Mouse (Mus musculus): ENCODE data around the gene Dnah6. TPM values are rescaled to one million over a fixed set of nuclear protein-coding genes. Genes with fewer than 3 reads are reported as not detected.

Dnah6 gene
- not detected in 2 replicates for total RNA-seq (2014; fragmentation: Nextera tagmentation)
- 0.05 and 0.06 TPM in 2 replicates for total RNA-seq (2017)
- polyA plus RNA-seq (2012): 0.01 TPM in 1 of 2 replicates, not detected in the other

- Histone ChIP-seq H3K4me1 (ENCODE audit: insufficient read depth, low read depth, low read length) (peaks cover 6% of the 10 kb centered on the region; the same call in 1 of the 2 replicates), H3K36me3 (replicated peaks) (no peaks in the 10 kb centered on the region), H3K27me3 (ENCODE audit: insufficient read depth, low read length) (no peaks in the 10 kb centered on the region), H3K4me3 (ENCODE audit: low read depth, low read length) (no peak within 1 kb of the TSS), H3K9me3 (replicated peaks) (no peaks in the 10 kb centered on the region)
- no peak for DNase-seq (ENCODE audit: low spot score)
- no peak for ATAC-seq (ENCODE audit: extremely low read depth, insufficient number of reproducible peaks, low FRiP score, poor library complexity, severe bottlenecking)
- no peak for TF ChIP-seq TAL1 (conservative IDR thresholded peaks at IDR 0.05; ENCODE audit: low read depth, low read length)
- no peak for TF ChIP-seq POLR2AphosphoS5 (IDR thresholded peaks at IDR 0.05; ENCODE audit: insufficient replicate concordance, low read depth, low read length)
- TF ChIP-seq GATA2 (IDR thresholded peaks at IDR 0.05; ENCODE audit: borderline replicate concordance, low read depth, low read length): no peak
- no peak for TF ChIP-seq GATA1 (IDR thresholded peaks at IDR 0.05; ENCODE audit: borderline replicate concordance, low read length)
Observed at GRCm38 (mm10) chr6:73221189-73221957, at the start of gene Dnah6. Gene Dnah6, minus strand, starts transcription at chr6:73221651.

- peaks cover 90% of the 10 kb centered on the region for H3K36me3 ChIP-seq (replicated peaks)
- no peak for ATAC-seq (ENCODE audit: extremely low read depth, insufficient number of reproducible peaks, low FRiP score, poor library complexity, severe bottlenecking)
- peaks cover 4% of the 10 kb centered on the region; the same call in 1 of the 2 replicates for H3K4me1 ChIP-seq (ENCODE audit: insufficient read depth, low read depth, low read length)
- H3K4me3 ChIP-seq (ENCODE audit: low read depth, low read length): no peak overlapping the region
- no peaks in the 10 kb centered on the region for H3K27me3 ChIP-seq (ENCODE audit: insufficient read depth, low read length)
- H3K9me3 ChIP-seq (replicated peaks): no peaks in the 10 kb centered on the region
- TF ChIP-seq TAL1 (conservative IDR thresholded peaks at IDR 0.05; ENCODE audit: low read depth, low read length) (no peak), GATA2 (IDR thresholded peaks at IDR 0.05; ENCODE audit: borderline replicate concordance, low read depth, low read length) (no peak), POLR2AphosphoS5 (IDR thresholded peaks at IDR 0.05; ENCODE audit: insufficient replicate concordance, low read depth, low read length) (no peak), GATA1 (IDR thresholded peaks at IDR 0.05; ENCODE audit: borderline replicate concordance, low read length) (no peak), CTCF (IDR thresholded peaks at IDR 0.05; ENCODE audit: low read depth, low read length) (no peak)
- no peak for DNase-seq (ENCODE audit: low spot score)
Observed at GRCm38 (mm10) chr6:73269374-73269773, 47.9 kb upstream of the Dnah6 start.

GRCm38 (mm10) chr6:73267738-73268311 lies 46.4 kb upstream of the Dnah6 start:
- TF ChIP-seq GATA2 (IDR thresholded peaks at IDR 0.05; ENCODE audit: borderline replicate concordance, low read depth, low read length) (no peak), GATA1 (IDR thresholded peaks at IDR 0.05; ENCODE audit: borderline replicate concordance, low read length) (no peak), CTCF (IDR thresholded peaks at IDR 0.05; ENCODE audit: low read depth, low read length) (no peak), POLR2AphosphoS5 (IDR thresholded peaks at IDR 0.05; ENCODE audit: insufficient replicate concordance, low read depth, low read length) (no peak), TAL1 (conservative IDR thresholded peaks at IDR 0.05; ENCODE audit: low read depth, low read length) (no peak)
- Histone ChIP-seq H3K9me3 (replicated peaks) (no peaks in the 10 kb centered on the region), H3K27me3 (ENCODE audit: insufficient read depth, low read length) (no peaks in the 10 kb centered on the region), H3K36me3 (replicated peaks) (peaks cover 93% of the 10 kb centered on the region), H3K4me3 (ENCODE audit: low read depth, low read length) (no peak overlapping the region), H3K4me1 (ENCODE audit: insufficient read depth, low read depth, low read length) (peaks cover 4% of the 10 kb centered on the region; the same call in 1 of the 2 replicates)
- no peak for DNase-seq (ENCODE audit: low spot score)
- no peak; the same call in 1 of the 2 replicates for ATAC-seq (ENCODE audit: extremely low read depth, insufficient number of reproducible peaks, low FRiP score, poor library complexity, severe bottlenecking)

- DNase-seq (ENCODE audit: low spot score) (no peak), ATAC-seq (ENCODE audit: extremely low read depth, insufficient number of reproducible peaks, low FRiP score, poor library complexity, severe bottlenecking) (no peak)
- no peak for TF ChIP-seq CTCF (IDR thresholded peaks at IDR 0.05; ENCODE audit: low read depth, low read length)
- TF ChIP-seq POLR2AphosphoS5 (IDR thresholded peaks at IDR 0.05; ENCODE audit: insufficient replicate concordance, low read depth, low read length): no peak
- no peak for TF ChIP-seq TAL1 (conservative IDR thresholded peaks at IDR 0.05; ENCODE audit: low read depth, low read length)
- TF ChIP-seq GATA2 (IDR thresholded peaks at IDR 0.05; ENCODE audit: borderline replicate concordance, low read depth, low read length): no peak
- no peak for TF ChIP-seq GATA1 (IDR thresholded peaks at IDR 0.05; ENCODE audit: borderline replicate concordance, low read length)
- Histone ChIP-seq H3K27me3 (ENCODE audit: insufficient read depth, low read length) (no peaks in the 10 kb centered on the region), H3K36me3 (replicated peaks) (peaks cover 89% of the 10 kb centered on the region), H3K9me3 (replicated peaks) (no peaks in the 10 kb centered on the region), H3K4me3 (ENCODE audit: low read depth, low read length) (no peak overlapping the region), H3K4me1 (ENCODE audit: insufficient read depth, low read depth, low read length) (peaks cover 4% of the 10 kb centered on the region; the same call in 1 of the 2 replicates)
Observed at GRCm38 (mm10) chr6:73264801-73265200, 43.4 kb upstream of the Dnah6 start.

- Histone ChIP-seq H3K9me3 (replicated peaks) (no peaks in the 10 kb centered on the region), H3K27me3 (ENCODE audit: insufficient read depth, low read length) (no peaks in the 10 kb centered on the region), H3K4me3 (ENCODE audit: low read depth, low read length) (no peak overlapping the region), H3K4me1 (ENCODE audit: insufficient read depth, low read depth, low read length) (no peaks in the 10 kb centered on the region), H3K36me3 (replicated peaks) (peaks cover 85% of the 10 kb centered on the region)
- no peak for ATAC-seq (ENCODE audit: extremely low read depth, insufficient number of reproducible peaks, low FRiP score, poor library complexity, severe bottlenecking)
- no peak for TF ChIP-seq GATA2 (IDR thresholded peaks at IDR 0.05; ENCODE audit: borderline replicate concordance, low read depth, low read length)
- no peak for TF ChIP-seq TAL1 (conservative IDR thresholded peaks at IDR 0.05; ENCODE audit: low read depth, low read length)
- no peak for TF ChIP-seq POLR2AphosphoS5 (IDR thresholded peaks at IDR 0.05; ENCODE audit: insufficient replicate concordance, low read depth, low read length)
- TF ChIP-seq CTCF (IDR thresholded peaks at IDR 0.05; ENCODE audit: low read depth, low read length): no peak
- no peak for TF ChIP-seq GATA1 (IDR thresholded peaks at IDR 0.05; ENCODE audit: borderline replicate concordance, low read length)
- DNase-seq (ENCODE audit: low spot score): no peak
Observed at GRCm38 (mm10) chr6:73260110-73260509, 38.7 kb upstream of the Dnah6 start.

GRCm38 (mm10) chr6:73257068-73257467 lies 35.6 kb upstream of the Dnah6 start:
- Histone ChIP-seq H3K4me3 (ENCODE audit: low read depth, low read length) (no peak overlapping the region), H3K9me3 (replicated peaks) (no peaks in the 10 kb centered on the region), H3K36me3 (replicated peaks) (peaks cover 85% of the 10 kb centered on the region), H3K4me1 (ENCODE audit: insufficient read depth, low read depth, low read length) (peaks cover 17% of the 10 kb centered on the region), H3K27me3 (ENCODE audit: insufficient read depth, low read length) (no peaks in the 10 kb centered on the region)
- ATAC-seq (ENCODE audit: extremely low read depth, insufficient number of reproducible peaks, low FRiP score, poor library complexity, severe bottlenecking): no peak
- no peak for DNase-seq (ENCODE audit: low spot score)
- TF ChIP-seq CTCF (IDR thresholded peaks at IDR 0.05; ENCODE audit: low read depth, low read length) (no peak), TAL1 (conservative IDR thresholded peaks at IDR 0.05; ENCODE audit: low read depth, low read length) (no peak)

Data from G1E (cell line).